Mouse (Mus musculus) right cerebral cortex, adult 18-20 months (tissue): Measurements from ENCODE around the gene Hnf1a.

Experiments used
- DNase-seq: peaks from one replicate; pipeline ENCODE4 v3.0.0; 2022; ENCODE audit warnings: mixed read lengths

Gene Hnf1a

DNA sequence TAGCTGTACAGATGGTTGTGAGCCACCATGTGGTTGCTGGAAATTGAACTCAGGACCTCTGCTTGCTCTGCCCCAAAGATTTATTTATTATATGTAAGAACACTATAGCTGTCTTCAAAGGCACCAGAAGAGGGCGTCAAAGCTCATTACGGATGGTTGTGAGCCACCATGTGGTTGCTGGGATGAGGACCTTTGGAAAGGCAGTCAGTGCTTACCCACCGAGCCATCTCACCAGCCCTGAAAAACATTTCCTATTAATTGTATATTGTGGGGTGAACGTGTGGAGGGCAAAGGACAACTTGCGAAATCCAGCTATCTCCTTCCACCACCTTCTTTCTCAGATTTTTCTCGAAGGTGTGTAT, 8.0 kb upstream of the Hnf1a start:
- no peak for DNase-seq

DNA sequence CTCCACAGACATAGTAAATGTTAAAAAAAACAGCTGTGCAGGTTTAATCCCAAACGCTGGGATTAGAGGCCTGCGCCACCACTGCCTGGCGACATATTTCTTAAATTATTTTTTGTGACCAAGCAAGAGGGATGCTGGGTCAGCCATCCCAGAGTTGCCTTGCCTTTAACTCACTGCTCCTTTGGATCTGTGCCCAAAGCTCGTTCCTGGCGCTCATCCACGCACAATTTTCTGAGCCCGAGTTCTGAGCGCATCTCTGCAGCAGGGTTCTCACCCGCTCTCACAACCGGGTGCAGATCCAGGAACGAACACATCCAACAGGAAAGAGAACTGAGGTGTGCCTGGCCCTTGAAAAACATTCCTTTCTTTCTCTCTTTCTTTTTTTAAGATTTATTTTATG, 7.6 kb upstream of the Hnf1a start:
- no peak for DNase-seq

DNA sequence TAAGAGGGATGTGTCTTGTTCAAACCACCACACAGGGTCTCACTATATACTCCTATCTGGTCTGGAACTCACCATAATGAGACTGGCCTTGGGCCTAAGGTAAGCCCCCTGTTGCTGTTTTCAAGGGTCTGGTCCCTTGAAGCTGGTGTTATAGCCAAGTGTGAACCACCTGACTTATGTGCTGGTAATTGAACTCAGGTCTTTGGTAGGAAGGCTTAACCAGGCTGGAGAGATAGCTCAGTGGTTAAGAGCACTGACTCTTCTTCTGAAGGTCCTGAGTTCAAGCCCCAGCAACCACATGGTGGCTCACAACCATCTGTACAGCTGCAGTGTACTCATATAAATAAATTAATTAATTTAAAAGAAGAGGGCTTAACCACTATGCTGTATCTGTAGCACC, 6.0 kb upstream of the Hnf1a start:
- DNase-seq: no peak

DNA sequence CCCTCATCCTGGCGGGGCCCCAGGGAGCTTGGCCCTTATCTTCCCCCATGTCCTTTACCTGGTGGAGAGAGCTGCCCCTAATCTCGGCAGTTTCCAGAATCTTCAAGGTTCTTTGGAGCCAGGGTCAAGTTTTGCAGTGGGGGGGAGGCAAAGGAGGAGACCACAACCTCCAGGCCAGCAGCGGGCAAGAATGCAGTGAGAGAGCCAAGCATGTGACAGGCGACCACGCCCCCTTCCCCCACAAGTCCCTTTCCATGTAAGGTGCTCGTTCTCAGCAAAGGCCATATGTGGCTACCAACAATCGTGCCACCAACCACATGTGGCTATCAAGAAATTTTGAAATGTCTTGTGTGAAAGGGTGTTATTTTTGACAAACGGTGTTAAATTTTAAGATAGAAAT, 2.2 kb upstream of the Hnf1a start:
- no peak for DNase-seq

GRCm38 (mm10) chr5:114972201-114972600, 1.3 kb upstream of the Hnf1a start:
- no peak for DNase-seq

DNA sequence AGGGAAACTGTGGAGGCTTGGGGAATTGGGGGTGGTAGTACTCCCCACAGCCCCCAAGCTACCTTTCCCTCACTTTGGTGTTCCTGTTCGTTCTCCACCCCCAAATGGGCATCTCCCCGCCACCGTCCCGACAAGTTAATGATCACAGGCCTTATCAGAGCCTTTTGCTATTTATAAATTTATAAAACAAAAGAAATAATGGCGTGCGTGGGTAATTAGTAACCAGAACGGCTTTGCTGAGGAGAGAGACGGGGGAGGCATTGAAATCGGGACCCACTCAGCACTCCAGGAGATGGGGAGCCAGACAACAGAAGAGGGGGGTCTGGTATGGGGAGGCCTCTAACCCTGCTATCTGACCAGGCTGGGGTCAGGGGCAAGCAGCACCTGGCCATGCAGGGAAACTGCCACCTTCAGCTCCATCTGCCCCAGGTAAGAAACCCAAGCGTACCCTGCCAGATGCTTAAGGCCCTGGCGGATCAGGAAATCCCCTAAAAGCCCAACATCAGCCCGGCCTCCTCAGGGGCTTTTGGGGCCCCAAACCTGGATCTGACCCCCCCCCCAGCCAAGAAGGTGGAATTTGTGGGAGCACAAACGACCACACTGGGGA, 1.2 kb downstream of the Hnf1a start:
- no peak for DNase-seq

DNA sequence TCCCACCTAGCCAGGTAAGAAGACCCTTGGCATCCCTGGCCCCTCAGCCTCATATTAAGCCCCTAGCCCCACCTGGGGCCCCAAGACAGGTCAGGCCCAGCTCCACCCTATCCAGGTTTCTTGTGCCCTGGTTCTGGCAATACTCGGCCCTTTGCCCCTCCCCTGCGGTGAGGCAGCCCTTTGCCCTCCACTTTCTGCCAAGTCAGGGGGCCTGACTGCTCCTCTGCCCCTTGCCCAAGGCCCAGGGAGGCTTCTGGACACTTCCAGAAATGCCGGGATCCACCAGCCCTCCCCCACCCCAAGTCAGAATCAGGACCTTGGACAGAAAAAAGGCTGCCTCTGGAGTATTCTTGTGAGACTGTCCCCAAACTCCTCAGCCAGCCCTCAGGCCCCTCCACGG, 1.8 kb downstream of the Hnf1a start:
- no peak for DNase-seq

GRCm38 (mm10) chr5:114968651-114969050, 2.2 kb downstream of the Hnf1a start:
- DNase-seq: no peak

GRCm38 (mm10) chr5:114967523-114968268, 3.2 kb downstream of the Hnf1a start:
- no peak for DNase-seq

DNA sequence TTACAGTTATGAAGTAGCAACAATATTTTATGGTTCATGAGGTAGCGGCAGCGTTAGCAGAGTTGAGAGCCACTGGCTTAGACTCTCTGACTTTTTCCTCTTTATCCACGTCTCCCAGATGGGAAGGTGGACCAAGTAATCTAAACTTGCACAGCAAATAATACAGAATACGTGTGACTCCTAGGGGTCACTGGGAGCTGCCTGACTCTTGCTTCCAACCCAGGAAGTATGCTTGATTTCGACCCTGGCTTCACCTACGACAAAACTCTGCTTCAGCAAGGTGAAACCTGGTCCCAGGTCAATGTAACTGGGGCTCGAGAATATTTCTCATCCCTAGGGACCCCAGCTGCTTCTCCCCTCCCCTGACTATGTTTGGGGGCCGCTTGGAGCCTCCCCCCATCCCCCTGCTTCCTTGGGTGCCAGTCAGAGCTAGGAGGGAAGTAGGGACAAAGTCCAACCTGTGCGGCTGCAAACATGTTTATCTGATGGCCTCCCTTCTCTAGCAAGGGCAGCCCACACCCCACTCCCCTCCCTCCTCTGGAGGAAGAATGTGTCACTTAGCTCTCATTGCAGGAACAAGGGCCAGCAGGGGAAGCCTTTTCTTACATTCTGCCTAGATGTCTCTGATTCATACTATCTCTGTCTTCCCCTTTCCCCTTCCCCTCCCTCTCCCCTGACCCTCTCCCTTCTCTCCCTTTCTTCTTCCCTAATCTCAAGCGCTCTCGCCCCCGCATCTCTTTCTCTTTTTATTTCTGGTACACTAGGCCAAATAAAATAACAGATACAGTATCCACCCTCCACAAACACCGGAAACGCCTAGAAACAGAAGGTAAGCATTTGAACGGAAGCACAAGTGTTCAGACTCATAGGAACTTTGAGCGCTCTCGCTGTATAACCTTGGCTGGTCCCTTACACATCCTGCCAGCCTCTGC, 5.7 kb downstream of the Hnf1a start:
- no peak for DNase-seq

DNA sequence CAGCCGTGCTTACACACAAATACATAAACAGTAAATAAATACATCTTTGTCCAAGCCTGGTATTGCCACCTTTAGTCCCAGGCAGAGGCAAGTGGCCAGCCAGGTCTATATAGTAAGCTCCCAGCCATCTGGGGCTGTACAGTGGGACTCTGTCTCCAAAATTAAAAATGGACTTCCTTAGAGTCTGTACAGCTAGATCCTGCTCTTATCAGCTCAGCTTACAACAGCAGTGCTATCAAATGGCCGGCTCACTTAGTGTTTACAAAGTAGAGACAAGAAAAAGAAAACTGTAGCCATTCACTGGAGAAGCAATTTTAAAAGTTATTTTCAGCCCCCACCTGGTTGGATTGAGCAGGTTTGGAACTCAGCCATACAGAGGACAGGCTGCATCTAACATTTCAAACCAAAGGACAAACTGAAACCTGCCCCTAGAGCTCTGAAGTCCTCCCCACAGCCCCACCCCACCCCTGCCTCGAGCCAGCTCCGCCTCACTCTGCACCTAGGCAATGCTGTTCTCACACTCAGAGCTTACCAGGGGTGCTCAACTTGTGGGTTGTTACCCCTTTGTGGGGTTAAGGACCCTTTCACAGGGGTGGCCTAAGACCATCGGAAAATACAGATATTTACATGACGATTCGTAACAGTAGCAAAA, 6.5 kb downstream of the Hnf1a start:
- DNase-seq: no peak

DNA sequence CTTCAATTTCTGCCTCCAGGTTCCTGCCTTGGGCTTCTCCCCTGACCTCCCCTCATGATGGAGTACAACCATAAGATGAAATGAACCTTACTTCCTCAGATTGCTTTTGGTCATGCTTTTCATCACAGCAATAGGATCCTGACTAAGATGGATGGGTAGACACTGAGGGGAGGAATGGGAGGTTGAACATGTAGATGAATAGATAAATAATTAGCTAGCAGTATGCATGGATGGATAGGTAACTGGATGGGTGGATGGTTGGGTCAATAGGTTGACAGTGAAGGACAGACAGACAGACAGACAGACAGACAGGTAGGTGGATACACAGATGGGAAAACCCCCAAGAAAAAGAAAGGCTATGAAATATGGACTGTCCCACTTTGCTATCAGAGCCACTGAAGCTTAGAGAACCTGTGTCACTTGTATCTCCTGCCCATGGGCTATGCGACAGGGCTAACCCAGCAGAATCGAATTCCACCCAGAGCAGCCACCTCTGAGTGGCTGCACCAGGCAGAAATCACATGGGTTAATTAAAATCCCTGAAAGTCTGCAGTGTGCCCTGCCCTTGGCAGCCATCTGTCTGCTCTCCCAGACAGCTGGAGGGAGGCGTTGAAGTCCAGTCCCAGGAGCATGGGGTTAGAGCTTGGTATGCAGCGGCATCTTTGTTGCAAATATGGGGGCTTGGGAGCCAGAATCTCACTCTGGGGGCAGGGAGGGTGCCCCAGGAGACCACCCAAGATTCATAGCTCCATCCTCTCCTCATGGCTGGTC, 9.1 kb downstream of the Hnf1a start:
- no peak for DNase-seq

GRCm38 (mm10) chr5:114958069-114958468, 12.8 kb downstream of the Hnf1a start:
- DNase-seq: no peak

- DNase-seq: no peak
Measured at GRCm38 (mm10) chr5:114953326-114953725, 17.6 kb downstream of the Hnf1a start.

GRCm38 (mm10) chr5:114951279-114951880, 19.5 kb downstream of the Hnf1a start:
- DNase-seq: no peak

DNA sequence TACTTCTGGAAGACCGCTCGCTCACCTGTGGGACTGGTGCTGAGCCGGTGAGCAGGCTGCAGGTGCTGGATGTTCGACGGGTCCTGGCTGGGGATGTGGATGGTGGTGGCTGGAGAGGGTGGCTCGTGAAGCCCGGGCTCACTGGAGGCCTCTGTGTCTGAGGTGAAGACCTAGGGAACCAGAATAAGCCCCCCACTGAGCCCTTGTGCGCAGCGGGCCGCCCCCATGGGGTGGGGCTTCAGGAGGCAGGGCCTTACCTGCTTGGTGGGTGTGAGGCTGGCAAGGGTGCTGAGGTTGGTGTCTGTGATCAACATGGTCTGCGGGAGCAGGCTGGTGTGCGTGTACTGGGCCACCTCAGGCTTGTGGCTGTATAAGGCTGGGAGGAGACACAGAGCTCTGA, 20.2 kb downstream of the Hnf1a start:
- no peak for DNase-seq

- DNase-seq: no peak
Measured at GRCm38 (mm10) chr5:114949812-114950211, 21.1 kb downstream of the Hnf1a start.

DNA sequence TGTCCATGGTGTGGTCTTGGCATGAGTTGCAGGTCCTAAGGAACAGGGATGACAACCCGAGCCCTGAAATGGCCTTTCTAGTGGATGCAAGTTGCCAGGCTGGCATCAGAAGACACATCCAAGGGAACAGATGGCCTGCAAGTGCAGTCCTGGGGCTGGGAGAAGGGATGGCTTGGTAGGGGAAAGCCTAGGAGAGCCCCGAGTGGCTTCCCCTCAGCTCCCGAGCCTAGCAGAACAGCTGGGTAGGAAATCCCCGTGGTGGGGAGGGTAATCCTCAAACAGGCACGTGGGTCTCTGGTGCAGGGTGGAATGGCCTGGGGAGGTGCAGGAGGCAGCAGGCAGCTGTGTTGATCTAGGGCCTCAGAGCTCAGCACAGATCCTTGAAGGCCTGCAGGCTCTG, 21.6 kb downstream of the Hnf1a start:
- DNase-seq: no peak

GRCm38 (mm10) chr5:114948891-114949290, 22.0 kb downstream of the Hnf1a start:
- DNase-seq: peak; percentile 18

DNA sequence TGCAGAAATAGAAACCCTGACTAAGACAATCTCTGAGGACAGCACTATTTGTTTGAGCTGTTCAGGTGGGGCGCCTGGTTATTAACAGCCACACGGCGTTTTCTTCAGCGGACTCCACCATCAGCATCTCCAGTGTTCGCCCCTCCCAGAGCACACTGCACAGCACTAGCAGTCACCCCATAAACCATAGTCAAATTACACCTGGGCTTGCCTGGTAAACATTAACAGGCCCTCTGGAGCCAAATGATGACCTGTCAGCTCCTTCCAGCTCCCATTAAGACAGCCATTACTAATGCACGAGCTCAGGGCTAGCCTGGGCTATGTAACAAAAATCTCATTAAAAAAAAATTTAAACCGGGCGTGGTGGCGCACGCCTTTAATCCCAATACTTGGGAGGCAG, 25.8 kb downstream of the Hnf1a start:
- no peak for DNase-seq

- no peak for DNase-seq
Measured at GRCm38 (mm10) chr5:114942766-114943130, 28.1 kb downstream of the Hnf1a start.
